Comparison of ENCODE assay signal across 21 mouse cellular contexts in the genomic region with DNA sequence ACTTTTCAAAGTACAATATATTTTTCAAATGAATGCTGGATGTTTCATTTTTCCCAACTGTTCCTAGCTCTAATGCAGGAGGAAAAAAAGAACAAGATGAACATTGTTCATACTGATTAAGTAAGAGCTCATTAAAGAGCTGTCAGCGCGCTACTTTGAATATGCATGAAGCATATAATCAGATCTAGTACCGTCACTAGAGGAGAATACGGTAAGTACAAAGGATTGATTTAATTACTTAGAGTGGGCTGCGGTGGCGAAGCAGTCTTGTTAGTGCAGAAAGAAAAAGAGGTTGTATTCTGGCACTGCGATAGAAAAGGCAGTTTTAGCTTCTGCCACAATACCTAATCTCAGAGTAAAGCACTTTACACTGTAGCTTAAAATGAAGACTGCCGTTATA. TPM values are rescaled to one million over a fixed set of nuclear protein-coding genes. Genes with fewer than 3 reads are reported as not detected.
DNase-seq lines count a peak whose midpoint lies in the region; ATAC-seq and TF ChIP-seq lines count a peak whose summit lies in the region.
"Had no signal": no experiment of that assay in that cellular context is flagged by ENCODE, and none has a peak within 500 bp of the region (broad histone marks: within the 10 kb centered on the region; RNA-seq: fewer than 3 reads in every experiment).

No protein-coding gene starts in this region.

- peaks cover 5% of the 10 kb centered on the region; the same call in 1 of the 2 replicates for H3K36me3 ChIP-seq in forebrain, embryonic 14.5 days (ENCODE audit: control insufficient read depth, insufficient read depth, low read length)
- H3K36me3 ChIP-seq in midbrain, embryonic 11.5 days (ENCODE audit: control insufficient read depth, insufficient read depth, low read length), result peaks cover 3% of the 10 kb centered on the region; the same call in 1 of the 2 replicates
- H3K36me3 ChIP-seq: intestine, embryonic 15.5 days had no signal

- peak; percentile 94 for ATAC-seq in forebrain, embryonic 14.5 days
- ATAC-seq in midbrain, embryonic 11.5 days (ENCODE audit: low FRiP score), result peak; percentile 76
- ATAC-seq in erythroid progenitor cell, adult 5-6 weeks (replicated peaks; ENCODE audit: low FRiP score, poor library complexity, severe bottlenecking), result no peak
- ATAC-seq: activated CD4-positive, CD25-positive, alpha-beta regulatory T cell, adult 4 months; CD4-positive, CD25-positive, alpha-beta regulatory T cell, adult 4 months; intestine, embryonic 15.5 days had no signal

- no peak overlapping the region for H3K4me3 ChIP-seq in forebrain, embryonic 14.5 days (ENCODE audit: low read depth, low read length)
- no peak overlapping the region for H3K4me3 ChIP-seq in midbrain, embryonic 11.5 days (ENCODE audit: low read depth, low read length)
- no peak overlapping the region for H3K4me3 ChIP-seq in left cerebral cortex, adult 2 months
- no peak overlapping the region for H3K4me3 ChIP-seq in lung, adult 2 months (replicated peaks; ENCODE audit: extremely low read depth, low read depth, low read length)
- H3K4me3 ChIP-seq: intestine, embryonic 15.5 days; limb, embryonic 15.5 days; lung, embryonic 15.5 days had no signal

- DNase-seq in right cerebral cortex, adult 18-20 months, result peak; percentile 24
- DNase-seq in right cerebral cortex, postnatal 14 days, result no peak
- DNase-seq in forebrain, embryonic 14.5 days (ENCODE audit: low spot score), result peak; percentile 94
- DNase-seq in midbrain, embryonic 11.5 days (ENCODE audit: low spot score, missing footprints), result peak; percentile 88
- peak; percentile 91 for DNase-seq in retina, postnatal 1 day
- DNase-seq in left cerebral cortex, adult 2 months (ENCODE audit: extremely low spot score in 1 of 2, low spot score in 2 of 2), result no peak
- no peak for DNase-seq in lung, adult 2 months
- DNase-seq: cerebellum, adult 11-12 months; gastrocnemius, postnatal 10 days; heart, postnatal 14 days; right cerebral cortex, postnatal 4 days; thymus, postnatal 36 days had no signal

- intact Hi-C loops in left cerebral cortex, adult 2 months (cut with DNase I), result no loop called here

- H3K9me3 ChIP-seq in forebrain, embryonic 14.5 days (replicated peaks; ENCODE audit: control insufficient read depth, low read length), result no peaks in the 10 kb centered on the region
- no peaks in the 10 kb centered on the region for H3K9me3 ChIP-seq in midbrain, embryonic 11.5 days (ENCODE audit: control insufficient read depth, low read length)
- H3K9me3 ChIP-seq: intestine, embryonic 15.5 days; limb, embryonic 15.5 days; lung, embryonic 15.5 days had no signal

- H3K27me3 ChIP-seq in forebrain, embryonic 14.5 days (replicated peaks; ENCODE audit: control insufficient read depth, insufficient read depth, low read length), result no peaks in the 10 kb centered on the region
- H3K27me3 ChIP-seq in midbrain, embryonic 11.5 days (ENCODE audit: control insufficient read depth, insufficient read depth, low read length), result no peaks in the 10 kb centered on the region
- H3K27me3 ChIP-seq: intestine, embryonic 15.5 days; limb, embryonic 15.5 days; lung, embryonic 15.5 days had no signal

- H3K4me1 ChIP-seq in forebrain, embryonic 14.5 days (ENCODE audit: control insufficient read depth, insufficient read depth, low read length), result peaks cover 16% of the 10 kb centered on the region; the same call in 1 of the 2 replicates
- H3K4me1 ChIP-seq in midbrain, embryonic 11.5 days (ENCODE audit: control insufficient read depth, insufficient read depth, low read length), result peaks cover 19% of the 10 kb centered on the region
- no peaks in the 10 kb centered on the region for H3K4me1 ChIP-seq in lung, adult 2 months (ENCODE audit: control insufficient read depth, insufficient read depth, low read length)
- H3K4me1 ChIP-seq: intestine, embryonic 15.5 days; limb, embryonic 15.5 days; lung, embryonic 15.5 days had no signal

- no peak for TF ChIP-seq CTCF in left cerebral cortex, adult 2 months (IDR thresholded peaks at IDR 0.05)
- TF ChIP-seq CTCF in lung, adult 2 months (IDR thresholded peaks at IDR 0.05; ENCODE audit: insufficient read depth, low read length), result no peak

- no peak overlapping the region for H3K9ac ChIP-seq in forebrain, embryonic 14.5 days (ENCODE audit: low read length)
- H3K9ac ChIP-seq in midbrain, embryonic 11.5 days (ENCODE audit: low read length), result peak overlapping the region; percentile 16; the same call in 1 of the 2 replicates
- H3K9ac ChIP-seq: intestine, embryonic 15.5 days; limb, embryonic 15.5 days; lung, embryonic 15.5 days had no signal

- no peak overlapping the region; the same call in 1 of the 2 replicates for H3K27ac ChIP-seq in forebrain, embryonic 14.5 days (ENCODE audit: low read depth, low read length)
- no peak overlapping the region for H3K27ac ChIP-seq in midbrain, embryonic 11.5 days (ENCODE audit: low read depth, low read length)
- no peak overlapping the region for H3K27ac ChIP-seq in left cerebral cortex, adult 2 months
- H3K27ac ChIP-seq: intestine, embryonic 15.5 days; kidney, postnatal 0 days; limb, embryonic 15.5 days; lung, embryonic 15.5 days had no signal

- H3K4me2 ChIP-seq in forebrain, embryonic 14.5 days (ENCODE audit: low read length), result peak overlapping the region; percentile 16; the same call in 1 of the 2 replicates
- peak overlapping the region; percentile 3; the same call in 1 of the 2 replicates for H3K4me2 ChIP-seq in midbrain, embryonic 11.5 days
- H3K4me2 ChIP-seq: intestine, embryonic 15.5 days; limb, embryonic 15.5 days; lung, embryonic 15.5 days had no signal

- 2% methylated on average over 8 of the region's 8 CpGs for WGBS in forebrain, embryonic 14.5 days
- 16% methylated on average over 8 of the region's 8 CpGs for WGBS in midbrain, embryonic 11.5 days
- WGBS in lung, adult 2 months, result 92% methylated on average over 8 of the region's 8 CpGs

- no peak for TF ChIP-seq POLR2A in lung, adult 2 months (IDR thresholded peaks at IDR 0.05; ENCODE audit: borderline replicate concordance, extremely low read depth, low read depth, low read length)

RNA-seq across cellular contexts. Expression of a gene that starts 14.7 kb away (rescaled TPM):
- polyA plus RNA-seq in forebrain, embryonic 14.5 days (2014; fragmentation: Nextera tagmentation; extraction: Ambion mirVana), result 9.8 and 11.1 TPM in 2 replicates
- polyA plus RNA-seq in midbrain, embryonic 11.5 days (2014; fragmentation: Nextera tagmentation; extraction: Ambion mirVana), result 40.6 and 43.7 TPM in 2 replicates
- total RNA-seq in left cerebral cortex, adult 2 months (2021), result 1 to 10 TPM; 5.0 to 7.4 TPM
- polyA plus RNA-seq in lung, adult 2 months (2012; rRNA removed), result 0.70 and 1.5 TPM in 2 replicates
- total RNA-seq in erythroid progenitor cell, adult 5-6 weeks (2015; ENCODE audit: low replicate concordance), result not detected in 2 replicates
- total RNA-seq in erythroid progenitor cell, adult 5-6 weeks (2017; ENCODE audit: low replicate concordance), result not detected in 2 replicates
- total RNA-seq: gastrocnemius, postnatal 10 days; megakaryocyte, adult 5-6 weeks; neutrophil, adult 5-6 weeks had no signal
- polyA plus RNA-seq: CD4-positive, CD25-positive, alpha-beta regulatory T cell, adult 4 months; intestine, embryonic 15.5 days; kidney, postnatal 0 days had no signal

Comparison
In these comparisons a context has a peak if more than half of its experiments do, and no peak if none do; other contexts are left out.
1. DNase-seq: peak in right cerebral cortex, adult 18-20 months (single experiment), forebrain, embryonic 14.5 days (single experiment), midbrain, embryonic 11.5 days (single experiment) and retina, postnatal 1 day (single experiment); none in right cerebral cortex, postnatal 14 days (single experiment), left cerebral cortex, adult 2 months (0 of 2) and lung, adult 2 months (single experiment).